Comparison of ENCODE assay signal across 9 mouse cellular contexts in the genomic region with DNA sequence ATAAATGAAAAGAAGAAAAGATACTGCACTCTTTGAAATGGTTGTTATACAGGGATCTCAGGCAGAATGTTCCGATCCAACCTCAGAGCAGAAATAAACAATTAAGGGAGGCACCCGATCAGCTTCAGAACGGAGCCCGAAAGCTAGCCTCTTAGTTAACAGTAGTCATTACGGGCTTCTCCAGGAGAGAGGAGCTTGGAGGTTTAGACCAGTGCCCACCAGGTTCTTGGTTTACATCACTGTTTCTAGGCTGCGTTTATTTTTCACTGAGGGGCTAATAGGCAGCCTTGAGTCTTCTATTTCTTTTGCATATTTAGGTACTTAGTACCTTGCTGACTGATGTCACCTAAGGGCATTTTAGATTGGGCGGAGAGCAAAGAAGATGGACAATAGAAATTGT. TPM values are rescaled to one million over a fixed set of nuclear protein-coding genes. Genes with fewer than 3 reads are reported as not detected.
DNase-seq lines count a peak whose midpoint lies in the region; ATAC-seq and TF ChIP-seq lines count a peak whose summit lies in the region.
"Had no signal": no experiment of that assay in that cellular context is flagged by ENCODE, and none has a peak within 500 bp of the region (broad histone marks: within the 10 kb centered on the region; RNA-seq: fewer than 3 reads in every experiment).

No protein-coding gene starts in this region.

- 54% methylated on average over 7 of the region's 7 CpGs for WGBS in kidney, postnatal 0 days
- 62% methylated on average over 7 of the region's 7 CpGs for WGBS in kidney, adult 2 months
- 44% methylated on average over 7 of the region's 7 CpGs for WGBS in forebrain, embryonic 13.5 days
- WGBS in intestine, postnatal 0 days: 75% methylated on average over 7 of the region's 7 CpGs
- WGBS in neural tube, embryonic 13.5 days: 44% methylated on average over 7 of the region's 7 CpGs
- whole genome bisulfite sequencing in lung, postnatal 0 days: 58% methylated on average over 7 of the region's 7 CpGs

- H3K27me3 ChIP-seq in kidney, postnatal 0 days (ENCODE audit: insufficient read depth, low read length): no peaks in the 10 kb centered on the region
- peaks cover 2% of the 10 kb centered on the region; the same call in 1 of the 2 replicates for H3K27me3 ChIP-seq in kidney, adult 2 months (replicated peaks; ENCODE audit: control insufficient read depth, insufficient read depth, low read length)
- no peaks in the 10 kb centered on the region for H3K27me3 ChIP-seq in forebrain, embryonic 13.5 days
- 0 out of 2 replicates have a peak, but pooled peaks cover 3% of the 10 kb centered on the region for H3K27me3 ChIP-seq in intestine, postnatal 0 days (replicated peaks; ENCODE audit: control insufficient read depth, insufficient read depth, low read length)
- H3K27me3 ChIP-seq in neural tube, embryonic 13.5 days: no peaks in the 10 kb centered on the region
- H3K27me3 ChIP-seq in lung, postnatal 0 days (replicated peaks; ENCODE audit: insufficient read depth, low read length): no peaks in the 10 kb centered on the region

- no peaks in the 10 kb centered on the region for H3K36me3 ChIP-seq in kidney, postnatal 0 days (ENCODE audit: insufficient read depth, low read length)
- no peaks in the 10 kb centered on the region for H3K36me3 ChIP-seq in kidney, adult 2 months (ENCODE audit: control insufficient read depth, insufficient read depth, low read length)
- H3K36me3 ChIP-seq in forebrain, embryonic 13.5 days (ENCODE audit: poor library complexity, severe bottlenecking): no peaks in the 10 kb centered on the region
- H3K36me3 ChIP-seq in intestine, postnatal 0 days (ENCODE audit: control insufficient read depth, insufficient read depth): no peaks in the 10 kb centered on the region
- H3K36me3 ChIP-seq in neural tube, embryonic 13.5 days: no peaks in the 10 kb centered on the region
- no peaks in the 10 kb centered on the region for H3K36me3 ChIP-seq in lung, postnatal 0 days (ENCODE audit: insufficient read depth, low read length)

- TF ChIP-seq CTCF in kidney, postnatal 0 days (IDR thresholded peaks at IDR 0.05; ENCODE audit: low read depth): no peak
- no peak for TF ChIP-seq CTCF in kidney, adult 2 months (conservative IDR thresholded peaks at IDR 0.05; ENCODE audit: insufficient read depth, insufficient read length, low read depth, low read length)
- no peak for TF ChIP-seq CTCF in intestine, postnatal 0 days (IDR thresholded peaks at IDR 0.05; ENCODE audit: low read depth)
- no peak for TF ChIP-seq CTCF in lung, postnatal 0 days (IDR thresholded peaks at IDR 0.05)

- no peak for ATAC-seq in kidney, postnatal 0 days (replicated peaks; ENCODE audit: low FRiP score, low read depth)
- no peak for ATAC-seq in forebrain, embryonic 13.5 days
- no peak for ATAC-seq in intestine, postnatal 0 days
- peak; percentile 60; the same call in 1 of the 2 replicates for ATAC-seq in neural tube, embryonic 13.5 days (ENCODE audit: low read depth)
- no peak for ATAC-seq in lung, postnatal 0 days

- no peak for TF ChIP-seq EP300 in lung, postnatal 0 days (IDR thresholded peaks at IDR 0.05)

- H3K9ac ChIP-seq in kidney, postnatal 0 days (ENCODE audit: low read depth, low read length): no peak overlapping the region
- H3K9ac ChIP-seq in forebrain, embryonic 13.5 days: peak overlapping the region; percentile 69
- H3K9ac ChIP-seq in intestine, postnatal 0 days (ENCODE audit: low read depth, low read length): no peak overlapping the region
- peak overlapping the region; percentile 74 for H3K9ac ChIP-seq in neural tube, embryonic 13.5 days
- no peak overlapping the region for H3K9ac ChIP-seq in lung, postnatal 0 days (replicated peaks; ENCODE audit: low read depth)

- H3K4me3 ChIP-seq in kidney, postnatal 0 days (replicated peaks; ENCODE audit: low read depth, low read length): no peak overlapping the region
- H3K4me3 ChIP-seq in kidney, adult 2 months (ENCODE audit: insufficient read depth, low read depth, low read length): no peak overlapping the region
- H3K4me3 ChIP-seq in forebrain, embryonic 13.5 days: peak overlapping the region; percentile 57
- H3K4me3 ChIP-seq in intestine, postnatal 0 days (ENCODE audit: low read depth, low read length): peak overlapping the region; percentile 40; the same call in 1 of the 2 replicates
- peak overlapping the region; percentile 47 for H3K4me3 ChIP-seq in neural tube, embryonic 13.5 days
- H3K4me3 ChIP-seq in lung, postnatal 0 days (ENCODE audit: low read depth, low read length): no peak overlapping the region

- TF ChIP-seq POLR2A in kidney, adult 2 months (IDR thresholded peaks at IDR 0.05; ENCODE audit: low read depth, low read length): no peak

- no peak overlapping the region for H3K27ac ChIP-seq in kidney, postnatal 0 days
- no peak overlapping the region for H3K27ac ChIP-seq in kidney, adult 2 months (ENCODE audit: insufficient read depth, low read depth, low read length)
- peak overlapping the region; percentile 78; the same call in 1 of the 2 replicates for H3K27ac ChIP-seq in forebrain, embryonic 13.5 days
- H3K27ac ChIP-seq in intestine, postnatal 0 days (ENCODE audit: low read depth, low read length): no peak overlapping the region
- peak overlapping the region; percentile 88 for H3K27ac ChIP-seq in neural tube, embryonic 13.5 days (replicated peaks)
- H3K27ac ChIP-seq in lung, postnatal 0 days (ENCODE audit: low read length): no peak overlapping the region

- H3K4me2 ChIP-seq in kidney, postnatal 0 days (ENCODE audit: low read length): peak overlapping the region; percentile 61
- H3K4me2 ChIP-seq in forebrain, embryonic 13.5 days: peak overlapping the region; percentile 86
- peak overlapping the region; percentile 63 for H3K4me2 ChIP-seq in intestine, postnatal 0 days (replicated peaks; ENCODE audit: low read depth)
- peak overlapping the region; percentile 75 for H3K4me2 ChIP-seq in neural tube, embryonic 13.5 days
- H3K4me2 ChIP-seq in lung, postnatal 0 days (replicated peaks; ENCODE audit: low read depth, low read length): no peak overlapping the region

- DNase-seq in kidney, postnatal 0 days (ENCODE audit: low spot score): no peak
- DNase-seq in kidney, adult 2 months: no peak
- no peak for DNase-seq in urinary bladder, postnatal 4 days (ENCODE audit: low spot score in 2 of 2)
- no peak for DNase-seq in lung, postnatal 0 days (ENCODE audit: low spot score)
- no peak for DNase-seq in cerebellum, adult 11-12 months

- H3K4me1 ChIP-seq in kidney, postnatal 0 days (replicated peaks; ENCODE audit: insufficient read depth, low read length): 0 out of 2 replicates have a peak, but pooled peaks cover 4% of the 10 kb centered on the region
- H3K4me1 ChIP-seq in kidney, adult 2 months (ENCODE audit: control insufficient read depth, insufficient read depth, low read length): no peaks in the 10 kb centered on the region
- peaks cover 21% of the 10 kb centered on the region for H3K4me1 ChIP-seq in forebrain, embryonic 13.5 days
- H3K4me1 ChIP-seq in intestine, postnatal 0 days (replicated peaks; ENCODE audit: control insufficient read depth, insufficient read depth, low read length): no peaks in the 10 kb centered on the region
- peaks cover 23% of the 10 kb centered on the region for H3K4me1 ChIP-seq in neural tube, embryonic 13.5 days (replicated peaks)
- peaks cover 5% of the 10 kb centered on the region for H3K4me1 ChIP-seq in lung, postnatal 0 days (ENCODE audit: insufficient read depth, low read depth, low read length)

- H3K9me3 ChIP-seq in kidney, postnatal 0 days (replicated peaks; ENCODE audit: low read length): no peaks in the 10 kb centered on the region
- no peaks in the 10 kb centered on the region for H3K9me3 ChIP-seq in forebrain, embryonic 13.5 days (replicated peaks)
- H3K9me3 ChIP-seq in intestine, postnatal 0 days (ENCODE audit: control insufficient read depth): no peaks in the 10 kb centered on the region
- no peaks in the 10 kb centered on the region for H3K9me3 ChIP-seq in neural tube, embryonic 13.5 days
- H3K9me3 ChIP-seq in lung, postnatal 0 days (ENCODE audit: low read length): no peaks in the 10 kb centered on the region

RNA-seq across cellular contexts. Expression of a gene that starts 0.5 kb away (rescaled TPM):
- polyA plus RNA-seq in kidney, postnatal 0 days (2015; fragmentation: Nextera tagmentation; extraction: Ambion mirVana): 0.83 and 1.2 TPM in 2 replicates
- 1.5 and 1.8 TPM in 2 replicates for polyA plus RNA-seq in kidney, adult 2 months (2012; rRNA removed)
- polyA plus RNA-seq in forebrain, embryonic 13.5 days (2015; fragmentation: Nextera tagmentation; extraction: Ambion mirVana): not detected in 2 replicates
- not detected in 2 replicates for polyA plus RNA-seq in intestine, postnatal 0 days (2015; fragmentation: Nextera tagmentation; extraction: Ambion mirVana)
- not detected in 2 replicates for polyA plus RNA-seq in neural tube, embryonic 13.5 days (2015; fragmentation: Nextera tagmentation; extraction: Ambion mirVana)
- polyA plus RNA-seq in lung, postnatal 0 days (2015; fragmentation: Nextera tagmentation; extraction: Ambion mirVana): 0.24 and 0.27 TPM in 2 replicates
- polyA plus RNA-seq: large intestine, adult 2 months had no signal

Comparison
In these comparisons a context has a peak if more than half of its experiments do, and no peak if none do; other contexts are left out.
1. H3K27ac ChIP-seq: peak in forebrain, embryonic 13.5 days (single experiment) and neural tube, embryonic 13.5 days (single experiment); none in kidney, postnatal 0 days (single experiment), kidney, adult 2 months (single experiment), intestine, postnatal 0 days (single experiment) and lung, postnatal 0 days (single experiment).
2. H3K4me3 ChIP-seq: peak in forebrain, embryonic 13.5 days (single experiment), intestine, postnatal 0 days (single experiment) and neural tube, embryonic 13.5 days (single experiment); none in kidney, postnatal 0 days (single experiment), kidney, adult 2 months (single experiment) and lung, postnatal 0 days (single experiment).
3. H3K9ac ChIP-seq: peak in forebrain, embryonic 13.5 days (single experiment) and neural tube, embryonic 13.5 days (single experiment); none in kidney, postnatal 0 days (single experiment), intestine, postnatal 0 days (single experiment) and lung, postnatal 0 days (single experiment).